16 mouse cellular contexts compared by ENCODE assay signal in the genomic region with DNA sequence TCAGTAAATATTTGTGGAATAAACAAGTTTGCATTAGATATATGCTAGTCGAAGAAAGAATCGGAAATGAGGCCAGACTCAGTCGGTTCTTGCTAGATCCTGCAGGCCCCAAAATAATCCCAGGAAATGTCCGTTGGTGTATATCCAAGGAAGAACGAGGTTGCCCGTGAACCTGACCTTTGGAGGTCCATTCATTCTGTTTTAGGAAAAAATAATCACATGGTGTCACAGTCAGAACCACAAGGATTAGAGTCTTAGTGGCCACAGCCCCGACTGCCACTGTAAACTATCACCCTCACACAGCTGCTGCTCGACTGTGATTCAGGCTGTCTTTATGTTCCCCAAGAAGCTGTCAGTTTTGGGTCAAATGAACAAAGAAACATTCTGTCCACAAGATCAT. TPM values are rescaled to one million over a fixed set of nuclear protein-coding genes. Genes with fewer than 3 reads are reported as not detected.
DNase-seq lines count a peak whose midpoint lies in the region; ATAC-seq and TF ChIP-seq lines count a peak whose summit lies in the region.
"Had no signal": no experiment of that assay in that cellular context is flagged by ENCODE, and none has a peak within 500 bp of the region (broad histone marks: within the 10 kb centered on the region; RNA-seq: fewer than 3 reads in every experiment).

No protein-coding gene starts in this region.

- DNase-seq in heart, adult 8-10 months (ENCODE audit: low spot score), result no peak
- no peak for DNase-seq in liver, adult 2 months (ENCODE audit: extremely low read depth, low read depth, low spot score)
- DNase-seq in liver, embryonic 11.5 days (ENCODE audit: low spot score), result no peak
- peak; percentile 45 for DNase-seq in lung, postnatal 10 days
- no peak for DNase-seq in cerebellum, postnatal 4 days (ENCODE audit: low spot score in 2 of 2)
- DNase-seq in cerebellum, postnatal 10 days, result no peak
- DNase-seq: cerebellum, adult 2 months; layer of hippocampus, postnatal 36 days; left cerebral cortex, postnatal 4 days; thymus, postnatal 36 days had no signal

- no peak for TF ChIP-seq POLR2A in liver, adult 2 months (IDR thresholded peaks at IDR 0.05; ENCODE audit: extremely low read depth, insufficient read depth, low read length)

- no peaks in the 10 kb centered on the region for H3K36me3 ChIP-seq in heart, embryonic 13.5 days
- H3K36me3 ChIP-seq in liver, adult 2 months (ENCODE audit: control insufficient read depth, insufficient read depth, low read length), result no peaks in the 10 kb centered on the region
- no peaks in the 10 kb centered on the region for H3K36me3 ChIP-seq in liver, embryonic 11.5 days (ENCODE audit: control insufficient read depth, insufficient read depth, low read length)
- H3K36me3 ChIP-seq: liver, embryonic 15.5 days; midbrain, embryonic 10.5 days had no signal

- no peak overlapping the region for H3K4me2 ChIP-seq in heart, embryonic 13.5 days
- H3K4me2 ChIP-seq in liver, embryonic 11.5 days, result no peak overlapping the region
- H3K4me2 ChIP-seq: liver, embryonic 15.5 days had no signal

- peak overlapping the region; percentile 30; the same call in 1 of the 2 replicates for H3K27ac ChIP-seq in heart, embryonic 13.5 days (replicated peaks)
- peak overlapping the region; percentile 25; the same call in 1 of the 2 replicates for H3K27ac ChIP-seq in liver, adult 2 months (replicated peaks; ENCODE audit: insufficient read depth, low read depth, low read length)
- H3K27ac ChIP-seq in liver, embryonic 11.5 days (ENCODE audit: low read depth, low read length), result no peak overlapping the region
- peak overlapping the region; percentile 88 for H3K27ac ChIP-seq in brown adipose tissue, adult 24 weeks (replicated peaks; ENCODE audit: low read depth, low read length)
- H3K27ac ChIP-seq: liver, embryonic 15.5 days; midbrain, embryonic 10.5 days had no signal

- 0 out of 2 replicates have a peak, but pooled peaks cover 11% of the 10 kb centered on the region for H3K4me1 ChIP-seq in heart, embryonic 13.5 days
- H3K4me1 ChIP-seq in liver, adult 2 months (ENCODE audit: control insufficient read depth, insufficient read depth, low read length), result 0 out of 2 replicates have a peak, but pooled peaks cover 6% of the 10 kb centered on the region
- no peaks in the 10 kb centered on the region for H3K4me1 ChIP-seq in liver, embryonic 11.5 days (replicated peaks; ENCODE audit: control insufficient read depth, insufficient read depth, low read length)
- H3K4me1 ChIP-seq in brown adipose tissue, adult 24 weeks (ENCODE audit: control insufficient read depth, insufficient read depth, insufficient read length, low read length), result peaks cover 25% of the 10 kb centered on the region
- H3K4me1 ChIP-seq: liver, embryonic 15.5 days had no signal

- TF ChIP-seq CTCF in liver, adult 2 months (IDR thresholded peaks at IDR 0.05; ENCODE audit: low read depth, low read length), result no peak

- 65% methylated on average over 8 of the region's 8 CpGs for WGBS in heart, embryonic 13.5 days
- WGBS in liver, adult 2 months, result 62% methylated on average over 8 of the region's 8 CpGs
- 68% methylated on average over 8 of the region's 8 CpGs for WGBS in liver, embryonic 11.5 days

- ATAC-seq in heart, embryonic 13.5 days (ENCODE audit: extremely low read depth, insufficient number of reproducible peaks, low FRiP score, low TSS enrichment), result no peak
- no peak for ATAC-seq in liver, embryonic 11.5 days (replicated peaks; ENCODE audit: low FRiP score)

- no peaks in the 10 kb centered on the region for H3K9me3 ChIP-seq in heart, embryonic 13.5 days
- no peaks in the 10 kb centered on the region for H3K9me3 ChIP-seq in liver, embryonic 11.5 days (ENCODE audit: control insufficient read depth, low read length)
- H3K9me3 ChIP-seq: liver, embryonic 15.5 days; midbrain, embryonic 10.5 days had no signal

- no peaks in the 10 kb centered on the region for H3K79me2 ChIP-seq in liver, adult 2 months (ENCODE audit: control insufficient read depth, insufficient read depth, low read length)

- H3K4me3 ChIP-seq in heart, embryonic 13.5 days, result no peak overlapping the region
- no peak overlapping the region for H3K4me3 ChIP-seq in liver, adult 2 months (ENCODE audit: insufficient read depth, low read depth, low read length)
- H3K4me3 ChIP-seq in liver, embryonic 11.5 days (ENCODE audit: low read depth, low read length), result no peak overlapping the region
- H3K4me3 ChIP-seq in brown adipose tissue, adult 24 weeks (ENCODE audit: insufficient read depth, low read depth, low read length), result no peak overlapping the region
- H3K4me3 ChIP-seq: liver, embryonic 15.5 days; midbrain, embryonic 10.5 days had no signal

- no peak overlapping the region for H3K9ac ChIP-seq in heart, embryonic 13.5 days
- no peak overlapping the region for H3K9ac ChIP-seq in liver, adult 2 months (ENCODE audit: low read depth, low read length)
- H3K9ac ChIP-seq in liver, embryonic 11.5 days (ENCODE audit: low read depth, low read length), result no peak overlapping the region
- H3K9ac ChIP-seq: liver, embryonic 15.5 days had no signal

- no peaks in the 10 kb centered on the region for H3K27me3 ChIP-seq in heart, embryonic 13.5 days (replicated peaks)
- H3K27me3 ChIP-seq in liver, adult 2 months (ENCODE audit: control insufficient read depth, insufficient read depth, low read length), result no peaks in the 10 kb centered on the region
- no peaks in the 10 kb centered on the region for H3K27me3 ChIP-seq in liver, embryonic 11.5 days (replicated peaks; ENCODE audit: control insufficient read depth, insufficient read depth, low read length)
- H3K27me3 ChIP-seq: liver, embryonic 15.5 days had no signal

RNA-seq across cellular contexts. Expression of a gene that starts 12.8 kb away (rescaled TPM):
- polyA plus RNA-seq in heart, embryonic 13.5 days (2015; fragmentation: Nextera tagmentation; extraction: Ambion mirVana), result 0.23 TPM in 1 of 2 replicates, not detected in the other
- 1 to 10 TPM; 3.6 to 6.1 (median 4.9) TPM for total RNA-seq in heart, adult 8-10 months (2022)
- total RNA-seq in liver, adult 2 months (2014; rRNA removed), result not detected in 2 replicates
- polyA plus RNA-seq in liver, adult 2 months (2012; rRNA removed), result not detected in 2 replicates
- polyA plus RNA-seq in liver, embryonic 11.5 days (2014; fragmentation: Nextera tagmentation; extraction: Ambion mirVana), result 0.51 TPM in 1 of 2 replicates, not detected in the other
- polyA plus RNA-seq in brown adipose tissue, adult 24 weeks (2012; ENCODE audit: insufficient read depth, insufficient read length, missing spikeins), result 24.1 and 27.9 TPM in 2 replicates
- total RNA-seq: granulocyte monocyte progenitor cell, adult 5-6 weeks; MEL had no signal
- polyA plus RNA-seq: liver, embryonic 15.5 days had no signal

RNA-seq across cellular contexts. Expression of a gene that starts 52.4 kb away (rescaled TPM):
- 92.6 and 93.3 TPM in 2 replicates for polyA plus RNA-seq in heart, embryonic 13.5 days (2015; fragmentation: Nextera tagmentation; extraction: Ambion mirVana)
- 10 to 100 TPM; 74.1 to 92.4 (median 77.5) TPM for total RNA-seq in heart, adult 8-10 months (2022)
- 14.9 and 15.9 TPM in 2 replicates for total RNA-seq in liver, adult 2 months (2014; rRNA removed)
- 11.5 and 17.4 TPM in 2 replicates for polyA plus RNA-seq in liver, adult 2 months (2012; rRNA removed)
- polyA plus RNA-seq in liver, embryonic 11.5 days (2014; fragmentation: Nextera tagmentation; extraction: Ambion mirVana), result 68.0 and 69.0 TPM in 2 replicates
- polyA plus RNA-seq in brown adipose tissue, adult 24 weeks (2012; ENCODE audit: insufficient read depth, insufficient read length, missing spikeins), result 47.6 and 54.0 TPM in 2 replicates

Comparison
In these comparisons a context has a peak if more than half of its experiments do, and no peak if none do; other contexts are left out.
1. RNA of a gene that starts 12.8 kb away (polyA plus RNA-seq): 24.1 to 27.9 TPM in brown adipose tissue, adult 24 weeks; 0.23 TPM in heart, embryonic 13.5 days, 0.51 TPM in liver, embryonic 11.5 days and not detected in liver, adult 2 months; every median in the first group is over 10 times any median in the second.